Mouse (Mus musculus): ENCODE measurements around the gene Spdye4a. TPM values are rescaled to one million over a fixed set of nuclear protein-coding genes. Genes with fewer than 3 reads are reported as not detected.

Gene Spdye4a
- polyA plus RNA-seq, 1 experiment from 2014 or later = not detected

Other genes starting within 250 kb of the Spdye4a start
- gene Rnf216, start 113.9 kb downstream of the Spdye4a start, polyA plus RNA-seq (2015; fragmentation: Nextera tagmentation; extraction: Ambion mirVana) = 36.2 and 37.3 TPM in 2 replicates
- gene Olfr718-ps1, start 79.3 kb downstream of the Spdye4a start, polyA plus RNA-seq (2015; fragmentation: Nextera tagmentation; extraction: Ambion mirVana) = not detected in 2 replicates
- gene Rbak, start 46.1 kb downstream of the Spdye4a start, polyA plus RNA-seq (2015; fragmentation: Nextera tagmentation; extraction: Ambion mirVana) = 16.2 and 17.5 TPM in 2 replicates
- not detected in 2 replicates for gene Spdye4b, start 45.9 kb downstream of the Spdye4a start, polyA plus RNA-seq (2015; fragmentation: Nextera tagmentation; extraction: Ambion mirVana)
- 27.1 and 28.8 TPM in 2 replicates for gene Zfp12, start 8.3 kb upstream of the Spdye4a start, polyA plus RNA-seq (2015; fragmentation: Nextera tagmentation; extraction: Ambion mirVana)
- 12.7 and 13.6 TPM in 2 replicates for gene Zfp316, start 43.1 kb upstream of the Spdye4a start, polyA plus RNA-seq (2015; fragmentation: Nextera tagmentation; extraction: Ambion mirVana)
- gene Zfp853, start 66.7 kb upstream of the Spdye4a start, polyA plus RNA-seq (2015; fragmentation: Nextera tagmentation; extraction: Ambion mirVana) = 0.08 TPM in 1 of 2 replicates, not detected in the other
- gene E130309D02Rik, start 88.5 kb upstream of the Spdye4a start, polyA plus RNA-seq (2015; fragmentation: Nextera tagmentation; extraction: Ambion mirVana) = 47.9 and 50.4 TPM in 2 replicates
- gene Zdhhc4, start 102.4 kb upstream of the Spdye4a start, polyA plus RNA-seq (2015; fragmentation: Nextera tagmentation; extraction: Ambion mirVana) = 73.5 and 75.0 TPM in 2 replicates
- gene Grid2ip, start 130.4 kb upstream of the Spdye4a start, polyA plus RNA-seq (2015; fragmentation: Nextera tagmentation; extraction: Ambion mirVana) = 0.42 and 0.88 TPM in 2 replicates
- gene Kdelr2, start 176.9 kb upstream of the Spdye4a start, polyA plus RNA-seq (2015; fragmentation: Nextera tagmentation; extraction: Ambion mirVana) = 117 and 128 TPM in 2 replicates
- gene Daglb, start 237.7 kb upstream of the Spdye4a start, polyA plus RNA-seq (2015; fragmentation: Nextera tagmentation; extraction: Ambion mirVana) = 16.2 and 16.5 TPM in 2 replicates

All from forebrain, embryonic 15.5 days (tissue).